Mouse (Mus musculus): ENCODE results near the gene Sectm1b.
"Not testable (repeated sequence)": the region's sequence is repeated elsewhere in the genome, so short reads cannot be mapped to it uniquely, and the experiment has no call there.

Sectm1b gene

DNA sequence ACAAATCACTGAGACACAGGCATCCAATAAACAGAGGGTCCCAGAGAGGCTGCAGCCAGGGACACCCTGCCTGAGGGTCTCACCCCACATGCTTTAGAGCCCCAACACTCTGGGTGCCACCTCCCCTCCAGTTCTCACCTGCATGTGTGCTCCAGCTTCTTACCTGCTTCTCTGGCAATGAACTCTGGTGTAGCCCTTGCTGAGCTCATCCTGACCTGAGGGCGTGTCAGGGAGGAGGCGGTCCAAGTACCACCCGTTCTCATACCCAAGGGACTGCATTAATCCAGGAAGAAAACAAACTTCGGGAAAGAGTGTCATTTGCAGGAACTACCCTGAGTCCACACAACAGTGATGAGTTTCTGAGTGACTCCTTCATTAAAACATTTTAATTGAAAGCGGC lies at the start of gene Sectm1b:
TSS of gene Sectm1b (minus strand) at position 191 of the 400 bp plus-strand sequence.
- DNase-seq (ENCODE audit: low read depth, low spot score): no peak

DNA sequence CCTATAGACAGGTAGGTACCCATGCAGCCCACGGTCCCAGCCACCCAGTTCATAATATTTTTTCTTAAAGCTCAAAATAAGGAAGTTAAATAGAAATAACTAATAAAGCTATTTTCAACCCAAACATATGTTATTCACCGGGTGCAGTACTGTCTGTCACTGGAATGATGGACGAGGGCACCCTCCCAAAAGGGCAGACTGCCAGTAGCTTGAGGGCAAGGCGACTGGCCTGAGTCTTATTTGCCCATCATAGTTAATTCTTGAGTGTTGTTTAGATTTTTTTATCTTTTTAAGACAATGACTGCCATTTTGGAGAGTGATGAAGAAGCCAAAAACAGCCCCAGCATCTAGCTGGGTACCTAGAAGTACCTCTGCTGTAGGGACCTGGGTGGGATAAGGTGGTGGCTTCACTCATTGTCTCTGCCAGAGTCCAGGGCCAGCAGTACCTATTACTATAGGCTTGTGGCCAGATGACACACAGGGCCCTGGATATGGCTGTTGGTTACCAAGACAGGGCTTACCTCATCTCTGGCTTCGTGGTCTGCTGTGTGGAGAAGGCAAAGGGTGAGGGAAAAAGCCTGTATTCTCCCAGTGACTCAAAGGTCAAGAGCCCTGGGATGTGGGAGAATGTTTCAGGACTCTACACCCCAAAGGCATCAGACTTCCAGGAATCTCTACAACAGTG lies 48.9 kb upstream of the Sectm1b start:
- DNase-seq (ENCODE audit: low read depth, low spot score): no peak

DNA sequence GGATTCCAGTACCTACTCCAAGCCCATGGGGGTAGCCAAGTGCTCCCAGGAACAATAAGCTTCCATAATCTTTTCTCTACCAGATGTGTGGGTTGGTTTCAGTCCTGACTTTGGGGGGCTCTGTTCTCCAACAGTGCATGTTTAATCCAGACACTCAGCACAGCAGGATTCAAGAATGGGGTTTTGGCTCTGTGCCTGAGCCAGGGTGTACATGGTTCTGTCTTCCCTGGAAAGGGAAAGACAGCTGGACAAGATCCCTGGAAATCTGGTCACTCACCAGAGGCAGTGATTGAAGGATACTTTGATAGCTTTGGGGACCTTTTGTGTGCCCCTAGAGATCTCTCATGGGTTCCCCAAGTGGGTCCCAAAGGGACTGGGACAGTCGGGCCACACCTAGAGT lies 48.2 kb upstream of the Sectm1b start:
- DNase-seq (ENCODE audit: low read depth, low spot score): no peak

DNA sequence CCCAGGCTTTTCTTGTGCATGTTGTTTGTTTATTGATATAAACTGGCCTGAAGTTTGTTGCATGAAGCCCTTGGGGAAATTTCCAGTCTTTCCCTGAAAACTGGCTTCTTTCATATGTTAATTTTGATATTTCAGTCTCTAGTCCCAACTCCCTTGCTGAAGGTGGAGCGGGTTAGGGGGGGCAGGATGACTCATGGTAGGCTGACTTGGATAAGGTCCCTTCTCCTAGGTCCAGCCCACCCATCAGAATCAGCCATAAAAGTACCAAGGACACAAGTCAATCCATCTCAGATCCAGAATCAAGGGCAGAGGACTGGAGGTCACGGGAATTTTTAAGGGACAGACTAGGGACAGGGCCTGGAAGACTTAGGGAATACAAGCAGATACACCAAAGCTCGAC lies 47.7 kb upstream of the Sectm1b start:
- DNase-seq (ENCODE audit: low read depth, low spot score): no peak

GRCm38 (mm10) chr11:121109986-121110385 lies 46.6 kb upstream of the Sectm1b start:
- DNase-seq (ENCODE audit: low read depth, low spot score): no peak

GRCm38 (mm10) chr11:121108061-121108460 lies 44.7 kb upstream of the Sectm1b start:
- DNase-seq (ENCODE audit: low read depth, low spot score): no peak

GRCm38 (mm10) chr11:121107242-121107641 lies 43.9 kb upstream of the Sectm1b start:
- DNase-seq (ENCODE audit: low read depth, low spot score): not testable (repeated sequence)

DNA sequence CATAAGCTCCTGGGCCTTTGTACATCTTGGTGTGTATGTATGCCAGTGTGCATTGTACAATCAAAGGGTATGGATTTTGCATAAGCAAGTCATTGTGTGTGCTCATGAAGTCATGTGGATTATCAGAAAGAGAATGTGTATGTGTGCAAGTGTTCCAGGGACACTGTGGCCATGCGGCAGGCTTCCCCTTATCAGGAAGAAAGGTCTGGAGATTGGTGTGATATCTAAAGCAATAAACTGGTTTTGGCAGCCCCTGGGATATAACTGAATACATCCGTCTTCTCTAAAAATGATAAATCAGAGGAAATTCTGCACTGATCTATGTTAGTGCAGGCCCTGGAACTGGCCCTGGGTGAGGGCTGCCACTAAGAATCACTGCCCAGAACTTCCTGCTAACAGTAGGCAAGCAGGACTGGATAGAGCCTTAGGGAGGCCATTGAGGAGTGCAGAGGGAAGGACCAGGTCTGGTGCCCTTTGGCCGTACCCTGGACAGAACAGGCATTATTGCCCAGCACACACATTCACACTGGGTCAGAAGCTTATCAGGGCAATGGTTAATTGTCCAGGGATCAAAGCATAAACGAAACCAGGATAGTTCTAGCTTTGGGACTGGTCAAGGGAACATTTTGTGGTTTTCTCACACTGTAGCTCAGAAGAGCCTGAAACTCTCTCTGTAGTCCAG lies 37.9 kb upstream of the Sectm1b start:
- DNase-seq (ENCODE audit: low read depth, low spot score): no peak

- DNase-seq (ENCODE audit: low read depth, low spot score): no peak
Measured at GRCm38 (mm10) chr11:121100692-121101091, 37.3 kb upstream of the Sectm1b start.

GRCm38 (mm10) chr11:121099762-121100161 lies 36.4 kb upstream of the Sectm1b start:
- DNase-seq (ENCODE audit: low read depth, low spot score): no peak

DNA sequence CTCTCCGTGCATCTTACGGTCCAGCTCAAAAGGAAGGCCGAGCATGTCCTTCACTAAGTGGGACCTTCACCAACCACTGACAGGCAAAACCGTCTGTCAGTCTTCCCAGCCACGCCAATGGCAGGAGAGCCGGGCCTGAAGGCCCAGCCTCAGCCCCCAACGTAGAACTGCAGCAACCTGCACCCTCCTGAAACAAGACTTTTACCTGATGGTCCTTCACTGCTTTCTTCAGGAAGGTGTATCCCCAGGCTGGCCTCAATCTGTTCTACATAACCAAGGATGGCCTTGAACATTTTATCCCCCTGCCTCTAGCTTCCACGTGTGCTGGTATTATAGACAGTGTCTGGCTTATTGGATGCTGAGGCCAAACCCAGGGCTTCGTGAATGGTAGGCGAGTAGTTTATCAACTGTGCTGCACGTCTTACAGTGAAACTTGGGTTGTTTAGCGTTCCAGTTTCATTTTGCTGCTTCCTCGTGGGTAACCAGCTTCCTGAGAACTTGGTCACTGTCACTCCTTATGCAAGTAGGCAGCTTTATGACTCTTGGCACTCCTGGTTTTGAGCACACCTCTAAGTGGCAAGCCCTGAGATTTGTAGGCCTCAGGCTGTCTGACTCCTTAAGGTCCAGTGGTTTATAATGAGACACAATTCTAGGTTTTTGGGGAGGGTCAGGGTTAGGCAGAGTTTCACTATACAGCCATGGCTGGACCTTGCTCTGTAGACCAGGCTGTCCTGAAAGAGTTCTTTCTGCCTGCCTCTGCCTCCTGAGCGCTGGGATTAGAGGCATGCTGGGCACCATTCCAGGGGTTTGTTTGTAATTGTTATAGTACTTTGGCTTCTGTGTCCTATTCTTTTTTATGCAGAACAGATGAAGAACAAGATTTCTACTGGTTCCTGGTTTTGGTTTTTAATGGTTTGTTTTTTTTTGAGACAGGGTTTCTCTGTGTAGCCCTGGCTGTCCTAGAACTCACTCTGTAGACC lies 29.5 kb upstream of the Sectm1b start:
- no peak for DNase-seq (ENCODE audit: low read depth, low spot score)

- DNase-seq (ENCODE audit: low read depth, low spot score): no peak
Measured at GRCm38 (mm10) chr11:121090943-121091342, 27.6 kb upstream of the Sectm1b start.

GRCm38 (mm10) chr11:121089756-121090546 lies 26.6 kb upstream of the Sectm1b start:
- DNase-seq (ENCODE audit: low read depth, low spot score): no peak

DNA sequence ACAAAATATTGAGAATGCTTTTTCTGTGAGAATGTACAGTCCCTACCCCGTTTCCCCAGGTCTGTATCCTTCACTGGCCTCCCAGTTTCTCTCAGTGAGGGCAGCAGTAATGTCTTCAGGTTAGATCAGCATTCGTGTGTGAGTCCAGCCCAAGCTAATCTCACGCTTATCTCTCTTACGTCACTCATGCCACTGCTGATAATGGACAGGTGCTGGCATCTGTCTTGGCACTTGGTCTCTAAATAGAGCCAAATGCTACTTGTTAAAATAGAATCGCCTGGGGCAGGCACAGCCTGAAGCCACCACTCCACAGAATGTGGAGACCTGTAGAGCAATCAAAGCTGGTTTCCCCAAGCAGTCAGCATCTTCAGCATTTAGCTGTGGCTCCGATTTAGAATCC lies 25.6 kb upstream of the Sectm1b start:
- DNase-seq (ENCODE audit: low read depth, low spot score): no peak

- DNase-seq (ENCODE audit: low read depth, low spot score): no peak
Measured at GRCm38 (mm10) chr11:121086296-121086695, 22.9 kb upstream of the Sectm1b start.

- DNase-seq (ENCODE audit: low read depth, low spot score): no peak
Measured at GRCm38 (mm10) chr11:121085181-121085580, 21.8 kb upstream of the Sectm1b start.

GRCm38 (mm10) chr11:121082857-121083500 lies 19.6 kb upstream of the Sectm1b start:
- DNase-seq (ENCODE audit: low read depth, low spot score): no peak

DNA sequence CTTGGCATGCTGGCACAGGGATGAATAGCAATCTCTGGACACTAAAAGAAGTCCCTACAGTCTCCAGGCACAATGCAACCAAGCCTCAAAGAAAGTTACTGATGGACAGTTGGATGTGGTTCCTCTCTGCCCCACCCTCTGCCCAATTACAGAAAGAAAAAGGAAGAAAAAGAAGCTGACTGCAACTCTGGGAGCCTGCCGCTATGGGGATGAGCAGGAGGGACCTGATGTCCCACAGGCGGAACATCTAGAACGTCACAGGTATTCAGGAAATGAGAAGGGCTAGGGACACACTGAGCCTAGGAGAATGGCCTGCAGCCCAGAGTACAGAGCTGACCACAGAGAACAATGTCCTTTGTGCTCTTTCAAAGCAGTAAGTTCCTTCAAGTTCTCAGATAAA lies 18.9 kb upstream of the Sectm1b start:
- DNase-seq (ENCODE audit: low read depth, low spot score): no peak

DNA sequence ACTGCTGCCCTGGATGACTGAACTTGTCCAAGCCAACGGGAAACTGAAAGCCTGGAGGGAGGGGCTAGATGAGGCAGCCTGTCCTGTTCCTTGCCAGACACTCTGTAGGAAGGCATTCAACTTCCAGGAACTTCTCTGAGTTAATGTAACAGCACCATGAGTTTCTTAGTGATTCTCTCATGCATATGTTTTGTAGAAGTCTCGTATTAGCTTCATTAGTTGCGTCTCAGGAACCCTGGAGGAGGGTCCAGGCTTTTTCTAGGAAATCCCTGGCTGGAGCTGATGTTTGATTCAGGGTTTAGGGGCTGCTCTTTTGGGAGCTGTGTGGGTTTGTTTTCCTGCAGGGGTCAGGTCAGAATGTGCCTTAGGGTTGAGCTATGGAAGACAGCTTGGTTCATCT lies 17.8 kb upstream of the Sectm1b start, which contains the start of gene Sectm1a:
TSS of gene Sectm1a (minus strand) at position 101 of the 400 bp plus-strand sequence.
- no peak for DNase-seq (ENCODE audit: low read depth, low spot score)

DNA sequence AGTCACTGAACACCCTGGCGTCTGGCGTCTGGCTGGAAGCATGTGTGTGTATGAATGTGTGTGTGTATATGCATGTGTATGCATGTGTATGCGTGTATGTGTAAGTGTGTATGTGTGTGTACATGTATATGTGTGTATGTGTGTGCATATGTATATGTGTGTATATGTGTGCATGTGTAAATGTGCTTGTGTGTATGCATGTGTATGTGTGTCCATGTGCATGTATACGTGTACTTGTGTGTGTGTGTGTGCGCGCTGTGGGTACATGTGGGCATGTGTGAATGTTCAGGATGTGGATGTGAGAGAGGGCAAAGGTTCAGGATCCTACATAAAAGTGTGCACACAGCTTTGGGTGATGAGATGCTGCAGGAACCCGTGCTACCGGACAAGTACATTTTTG lies 17.0 kb upstream of the Sectm1b start:
- DNase-seq (ENCODE audit: low read depth, low spot score): no peak

- no peak for DNase-seq (ENCODE audit: low read depth, low spot score)
Measured at GRCm38 (mm10) chr11:121075655-121076054, 12.3 kb upstream of the Sectm1b start.
